Mouse (Mus musculus) lung, adult 2 months (tissue): ENCODE measurements around the gene Emp1.

Experiments
- CTCF ChIP-seq: fragments of 200-500 bp; IDR thresholded peaks from 2 replicates; pipeline ENCODE4 v1.5.1; 2011; ENCODE audit warnings: mild to moderate bottlenecking, low read length, control low read depth; ENCODE audit not compliant: insufficient read depth
- POLR2A ChIP-seq: fragments of 200-500 bp; IDR thresholded peaks from 2 replicates; pipeline ENCODE4 v1.6.1; 2011; ENCODE audit warnings: low read depth, mild to moderate bottlenecking, control low read depth, low read length, borderline replicate concordance; ENCODE audit errors: extremely low read depth

GRCm38 (mm10) chr6:135326847-135327246, 35.5 kb upstream of the Emp1 start:
- TF ChIP-seq POLR2A (no peak), CTCF (no peak)
